Mouse (Mus musculus) v-Abl transformed pro-B cells (cell line): ENCODE data around the gene Nr2c2ap.

Source experiments
- in situ Hi-C, 2 experiments: fragments of 400-800 bp; cut with MboI; formaldehyde crosslinking; loops; one replicate each; pipeline ENCODE4 v1.15.1; 2025; ENCODE audit not compliant: unreplicated experiment in 2 of 2

The Nr2c2ap gene

DNA sequence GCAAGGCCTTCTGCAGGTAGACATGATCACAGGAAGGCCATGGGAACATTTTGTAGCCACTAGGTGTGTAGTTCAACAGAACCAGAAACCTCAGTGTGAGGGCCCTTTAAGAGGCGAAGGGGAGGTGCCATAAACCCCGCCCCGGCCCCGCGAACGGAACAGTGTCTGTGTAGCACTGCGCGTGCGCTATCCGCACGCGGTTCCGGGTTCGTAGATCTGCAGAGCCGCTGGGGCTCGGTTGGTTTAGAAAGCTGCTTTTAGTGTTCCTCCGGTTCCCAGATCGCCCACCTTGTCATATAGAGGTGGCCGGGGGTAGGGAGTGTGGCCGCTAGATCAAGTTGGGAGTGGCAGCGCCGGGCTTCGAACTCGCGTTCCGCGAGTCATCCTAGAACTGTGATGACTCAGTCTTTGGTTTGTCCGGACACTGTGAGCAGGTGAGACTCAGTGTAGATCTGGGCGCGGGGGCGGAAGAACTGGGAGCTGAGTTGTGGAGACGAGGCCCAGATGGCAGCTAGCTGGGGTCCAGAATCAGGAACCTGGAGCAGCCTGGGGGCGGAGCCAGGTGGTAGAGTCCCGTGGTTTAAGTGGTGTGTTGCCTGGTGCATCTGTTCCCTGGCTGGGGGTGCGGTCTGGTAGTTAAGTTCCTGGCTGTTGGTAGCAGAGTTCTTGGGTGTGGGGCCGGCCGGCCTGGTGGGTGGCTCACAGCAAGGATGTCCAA is at the start of gene Nr2c2ap:
Nr2c2ap (plus strand) TSS at position 168 of the 718 bp plus-strand sequence.
- in situ Hi-C loops, result no loop called here

DNA sequence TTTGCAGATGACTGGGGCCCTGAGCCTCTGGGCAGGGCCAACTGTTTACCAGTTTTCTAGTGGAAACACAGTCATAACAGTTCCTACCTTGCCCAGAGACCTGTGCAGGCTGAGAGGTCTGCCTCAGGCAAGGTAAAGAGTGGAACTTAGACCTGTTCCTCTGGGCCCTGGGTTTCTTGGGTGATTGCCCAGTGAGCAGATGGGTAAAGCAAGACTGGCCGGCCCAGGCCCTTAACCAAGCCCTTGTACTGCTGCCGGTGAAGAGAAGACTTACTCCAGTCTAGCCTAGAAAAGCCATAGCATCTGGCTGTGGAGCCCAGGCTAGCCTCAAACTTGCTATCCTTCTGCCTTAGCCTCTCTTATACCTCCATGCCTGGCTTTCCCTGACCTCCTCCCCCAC is 49.2 kb upstream of the Nr2c2ap start:
- in situ Hi-C loops, result no loop called here

DNA sequence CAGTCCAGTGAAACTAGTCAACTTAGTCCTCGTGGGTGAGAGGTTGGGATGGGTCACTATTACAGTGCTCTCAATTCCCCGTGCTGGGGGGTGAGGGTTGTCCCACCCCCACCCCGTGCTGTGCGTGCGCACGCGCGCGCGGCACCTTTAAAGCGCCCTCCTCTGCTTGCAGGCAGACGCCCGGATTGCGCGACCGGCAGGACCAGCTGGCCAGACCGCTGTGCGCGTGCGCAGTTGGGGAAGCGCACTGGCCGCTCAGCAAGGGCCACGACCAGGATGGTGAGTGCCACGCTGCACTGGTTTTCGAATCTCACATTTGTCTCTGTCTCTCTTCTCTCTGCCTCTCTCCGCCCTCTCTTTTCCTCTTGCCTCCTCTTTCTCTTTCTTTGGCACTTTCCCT is 47.8 kb upstream of the Nr2c2ap start, which contains the start of gene Hapln4:
Hapln4 (plus strand) TSS at position 173 of the 400 bp plus-strand sequence.
- in situ Hi-C loops, result no loop called here

DNA sequence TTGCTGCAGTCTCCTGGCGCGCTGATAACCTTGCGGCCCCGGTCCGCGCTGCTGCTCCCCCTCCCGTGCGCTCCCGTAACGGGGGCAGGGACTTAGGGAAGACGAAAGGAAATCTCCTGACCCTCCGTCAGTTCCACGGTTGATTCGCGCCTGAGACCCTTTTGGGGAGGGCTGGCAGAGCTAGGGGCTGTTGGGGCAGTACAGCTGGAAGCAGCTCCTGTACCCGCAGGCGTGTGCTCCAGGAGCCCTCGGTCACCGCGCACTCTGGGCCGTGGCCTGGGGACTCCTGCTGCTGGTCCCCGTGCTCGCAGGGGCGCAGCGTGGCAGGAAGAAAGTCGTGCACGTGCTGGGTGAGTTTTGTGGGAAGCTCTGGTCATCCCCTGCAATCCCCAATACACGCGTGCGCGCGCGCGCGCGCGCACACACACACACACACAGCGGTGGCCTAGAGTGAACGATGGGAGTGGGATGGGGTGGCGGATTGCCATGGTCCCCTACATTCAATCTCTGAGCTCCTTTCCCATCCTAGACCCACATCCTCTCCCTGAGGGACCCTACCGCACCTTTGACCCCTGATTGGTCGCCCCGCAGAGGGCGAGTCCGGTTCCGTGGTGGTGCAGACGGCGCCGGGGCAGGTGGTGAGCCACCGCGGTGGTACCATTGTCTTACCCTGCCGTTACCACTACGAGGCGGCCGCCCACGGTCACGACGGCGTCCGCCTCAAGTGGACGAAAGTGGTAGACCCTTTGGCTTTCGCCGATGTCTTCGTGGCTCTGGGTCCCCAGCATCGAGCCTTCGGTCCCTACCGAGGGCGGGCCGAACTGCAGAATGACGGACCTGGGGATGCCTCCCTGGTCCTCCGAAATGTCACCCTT is 46.7 kb upstream of the Nr2c2ap start:
- in situ Hi-C loops, result no loop called here

DNA sequence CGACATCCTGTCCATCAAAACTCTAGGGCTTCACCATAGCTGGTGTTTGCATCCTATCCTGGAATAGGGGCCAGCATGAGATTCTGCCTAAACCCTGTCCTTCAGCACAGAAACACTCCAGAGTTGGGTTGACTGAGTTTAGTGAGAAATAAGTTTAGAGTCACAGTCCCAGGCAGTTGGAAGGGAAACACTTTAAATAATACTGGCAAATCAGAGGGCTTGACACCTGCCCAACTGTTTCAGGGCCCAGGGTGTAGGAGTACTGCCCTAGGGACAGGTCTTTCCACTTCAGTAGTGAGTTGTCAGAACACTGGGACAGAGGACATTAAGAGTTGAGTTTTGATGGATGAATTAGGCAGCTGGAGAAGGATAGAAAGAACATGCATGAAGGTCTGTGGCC is 45.0 kb upstream of the Nr2c2ap start:
- in situ Hi-C loops, result no loop called here

DNA sequence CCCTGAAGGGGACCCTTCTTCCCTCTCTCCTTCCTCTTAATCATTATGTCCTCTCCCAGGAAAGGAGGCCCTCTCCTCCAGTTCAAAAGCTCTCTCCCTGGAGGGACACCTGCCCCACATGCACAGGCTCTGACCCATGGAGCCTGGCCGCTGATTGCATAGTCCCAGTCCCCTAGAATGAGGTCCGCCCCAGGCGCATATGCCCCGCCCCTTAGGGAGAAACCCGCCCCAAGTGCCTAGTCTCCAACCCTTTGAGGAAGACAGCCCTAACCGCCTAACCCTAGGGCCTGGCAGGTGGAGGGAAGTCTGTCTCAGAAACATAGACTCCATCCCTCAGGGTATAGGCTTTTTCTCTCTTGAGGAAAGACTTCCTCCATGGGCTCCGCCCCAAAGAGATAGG is 43.9 kb upstream of the Nr2c2ap start:
- in situ Hi-C loops, result no loop called here

DNA sequence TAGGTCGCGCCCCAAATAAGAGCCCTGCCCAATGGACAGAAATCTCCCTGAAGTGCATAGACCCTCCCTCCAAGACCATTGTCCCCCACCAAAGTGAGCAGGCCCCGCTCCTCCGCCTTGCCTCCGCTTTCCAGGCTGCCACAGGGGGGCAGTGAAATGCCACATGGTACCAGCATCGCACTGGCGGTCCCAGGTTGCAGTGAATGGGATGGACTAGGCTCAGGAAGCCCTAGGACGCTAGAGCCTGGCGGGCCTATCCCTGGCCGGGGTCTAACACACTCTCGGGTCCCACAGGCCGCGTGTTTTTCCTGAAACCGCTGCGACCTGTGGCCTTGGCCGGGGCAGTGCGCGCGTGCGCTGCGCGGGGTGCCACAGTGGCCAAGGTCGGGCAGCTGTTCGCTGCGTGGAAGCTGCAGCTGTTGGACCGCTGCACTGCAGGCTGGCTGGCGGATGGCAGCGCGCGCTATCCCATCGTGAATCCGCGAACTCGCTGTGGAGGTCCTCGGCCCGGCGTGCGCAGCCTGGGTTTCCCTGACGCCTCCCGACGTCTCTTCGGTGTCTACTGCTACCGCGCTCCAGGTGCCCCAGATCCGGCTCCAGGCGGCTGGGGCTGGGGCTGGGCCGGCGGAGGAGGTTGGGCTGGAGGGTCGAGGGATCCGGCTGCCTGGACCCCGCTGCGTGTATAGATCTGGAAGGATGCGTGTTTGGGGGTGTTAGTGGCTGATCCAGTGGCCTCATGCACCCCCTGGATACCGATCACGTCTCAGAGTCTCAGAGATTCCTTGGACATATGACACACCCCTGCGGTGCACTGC is 43.1 kb upstream of the Nr2c2ap start:
- in situ Hi-C loops, result no loop called here

DNA sequence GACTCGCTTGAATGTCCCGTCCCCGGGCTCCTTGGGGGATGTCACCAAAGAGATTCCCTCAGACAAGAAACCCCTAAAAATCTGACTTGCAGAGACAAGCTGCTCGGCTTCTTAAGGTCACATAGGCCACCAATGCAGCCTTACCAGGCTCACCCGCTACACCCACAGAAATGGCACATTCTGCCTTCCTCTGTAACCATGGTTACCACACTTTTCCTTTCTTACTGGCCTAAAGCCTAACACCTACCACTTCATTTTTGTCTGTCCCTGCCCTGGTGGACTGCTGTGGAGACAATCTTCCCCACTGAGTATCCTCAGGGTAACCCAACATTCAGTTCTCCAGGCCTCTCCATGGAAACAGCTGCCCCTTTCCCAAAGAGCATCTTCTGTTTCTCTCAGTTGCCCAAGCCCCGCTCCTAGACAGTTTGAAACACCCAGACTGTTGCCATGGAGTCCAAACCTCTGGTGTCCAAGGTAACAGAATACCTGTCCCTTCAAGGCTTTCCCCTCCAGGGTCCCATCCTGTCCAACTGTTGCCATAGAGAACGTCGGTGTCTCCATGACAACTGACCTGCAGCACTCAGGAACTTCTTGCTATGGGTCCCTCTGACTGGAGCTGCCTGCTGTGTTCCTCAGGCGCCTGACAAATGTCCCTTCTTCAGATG is 41.7 kb upstream of the Nr2c2ap start:
- in situ Hi-C loops, result no loop called here

DNA sequence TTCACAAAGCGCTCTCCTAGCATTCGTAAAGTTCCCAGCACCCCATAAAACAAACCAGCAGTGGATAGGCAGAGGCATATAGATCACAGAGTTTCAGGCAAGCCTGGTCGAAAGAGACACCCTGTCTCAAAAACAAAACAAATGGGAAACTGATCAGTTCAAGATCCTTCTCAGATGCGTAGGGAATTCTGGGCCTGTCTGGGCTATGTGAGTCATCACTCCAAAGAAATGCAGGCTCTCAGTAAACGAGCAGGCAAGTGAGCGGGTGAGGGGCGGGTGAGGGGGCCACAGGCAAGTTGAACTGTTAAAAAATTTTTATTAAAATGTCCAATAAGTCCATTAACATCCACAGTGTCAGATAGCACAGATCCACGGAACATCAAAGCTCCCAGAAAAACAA is 38.3 kb upstream of the Nr2c2ap start:
- in situ Hi-C loops, result no loop called here

DNA sequence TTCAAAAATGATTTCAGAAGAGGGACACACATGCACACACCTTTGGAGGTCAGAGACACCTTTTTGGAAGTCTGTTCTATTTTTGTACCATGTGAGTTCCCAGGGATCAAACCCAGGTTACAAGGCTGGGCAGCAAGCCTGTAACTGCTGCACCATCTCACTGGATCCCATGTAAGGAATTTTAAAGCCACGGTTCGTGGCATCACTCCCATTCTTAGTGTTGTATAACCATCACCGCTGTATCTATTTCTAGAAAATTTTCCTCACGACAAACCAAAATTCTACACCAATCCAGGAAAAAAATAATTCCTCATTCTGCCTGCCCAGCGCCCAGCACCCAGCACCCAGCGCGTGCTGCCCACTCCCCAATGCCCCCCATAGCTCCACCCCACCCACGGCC is 31.9 kb upstream of the Nr2c2ap start:
- in situ Hi-C loops, result no loop called here

DNA sequence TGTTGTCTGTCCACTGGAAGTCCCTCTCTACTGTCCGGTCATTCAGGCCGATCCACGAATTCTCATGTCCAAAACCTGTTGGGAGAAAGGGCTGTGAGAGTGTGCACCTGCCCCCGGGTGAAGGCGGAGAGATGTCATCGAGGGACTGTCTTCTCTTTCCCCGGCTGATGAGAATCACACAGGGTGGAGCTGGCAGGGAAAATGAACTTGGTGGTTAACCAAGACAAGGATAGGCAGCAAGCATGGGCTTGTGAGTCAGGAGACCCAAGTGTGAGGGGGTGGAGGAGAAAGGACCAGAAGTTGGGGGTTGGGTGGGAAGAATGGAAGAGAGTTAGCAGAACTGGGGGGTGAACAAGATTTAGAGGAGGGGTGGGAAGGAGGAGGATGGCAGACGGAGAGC is 30.9 kb upstream of the Nr2c2ap start:
- in situ Hi-C loops, result loop anchor here in 1 of 2 experiments (25.0 kb wide), 2 partner anchors 463 to 763 kb away; partner anchors contain the start of gene Zfp868

DNA sequence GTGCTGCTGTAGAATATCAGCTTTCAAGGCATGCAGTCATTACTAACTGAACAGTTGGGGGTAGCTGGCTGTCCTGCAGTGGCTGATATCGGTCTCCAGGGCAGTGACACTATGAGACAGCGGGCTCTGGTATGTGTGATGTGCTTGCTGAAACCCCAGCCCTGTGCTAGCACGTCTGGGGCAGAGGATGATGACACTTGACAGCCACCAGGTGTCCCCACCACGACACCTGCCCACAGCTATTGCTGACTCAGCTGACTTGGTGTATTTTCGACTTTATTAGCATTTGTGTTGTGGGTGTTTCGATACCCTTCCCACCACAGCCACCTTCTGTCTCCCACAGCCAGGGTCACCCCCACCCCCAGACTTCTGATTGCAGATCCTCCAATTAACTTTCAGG is 26.6 kb upstream of the Nr2c2ap start:
- in situ Hi-C loops, result loop anchor here in 1 of 2 experiments (25.0 kb wide), 2 partner anchors 467 to 767 kb away; partner anchors contain the start of gene Zfp868

DNA sequence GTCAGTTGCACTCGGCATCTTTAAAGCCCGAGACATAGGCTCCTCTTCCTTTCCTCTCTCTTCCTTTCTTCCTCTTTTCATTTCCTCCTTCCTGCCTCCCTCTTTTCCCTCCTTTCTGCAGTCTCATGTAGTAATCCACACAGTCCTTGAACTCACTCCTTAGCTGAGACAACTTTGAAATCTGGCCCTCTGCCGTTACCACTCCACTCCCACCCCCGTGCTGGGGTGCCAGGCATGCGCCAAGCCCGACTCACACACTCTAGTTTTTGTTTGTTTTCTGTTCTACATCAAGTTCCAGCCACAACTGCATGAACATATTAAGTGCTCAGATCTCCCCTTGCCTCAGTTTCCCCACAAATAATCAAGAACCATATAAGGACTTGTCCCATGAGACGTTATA is 26.2 kb upstream of the Nr2c2ap start:
- in situ Hi-C loops, result loop anchor here (5.0 to 25.0 kb wide), 3 partner anchors 62 to 768 kb away; partner anchors contain the start of gene Zfp868 (in 1 of the 2)

DNA sequence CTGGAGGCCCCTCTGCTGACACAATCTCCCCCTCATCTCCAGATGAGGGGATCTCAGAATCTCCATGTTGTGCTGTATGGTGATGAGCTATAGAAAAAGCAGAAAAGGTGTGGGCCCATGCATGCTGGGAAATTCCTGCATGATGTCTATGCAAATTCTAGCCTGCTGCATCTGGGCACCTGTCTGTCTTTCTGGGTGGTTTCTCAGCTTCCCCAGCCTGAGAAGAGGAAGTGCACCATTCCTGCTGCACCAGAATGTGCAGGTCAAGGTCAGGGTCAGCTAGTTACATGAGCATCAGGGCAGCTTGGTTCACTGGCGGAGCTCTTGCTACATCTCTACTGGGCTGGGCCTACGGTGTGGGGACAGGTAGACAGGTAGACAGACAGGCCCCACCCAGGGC is 20.7 kb upstream of the Nr2c2ap start:
- in situ Hi-C loops, result loop anchor here in 1 of 2 experiments (5.0 to 25.0 kb wide), 4 partner anchors 57 to 773 kb away; partner anchors contain the start of gene Zfp868

DNA sequence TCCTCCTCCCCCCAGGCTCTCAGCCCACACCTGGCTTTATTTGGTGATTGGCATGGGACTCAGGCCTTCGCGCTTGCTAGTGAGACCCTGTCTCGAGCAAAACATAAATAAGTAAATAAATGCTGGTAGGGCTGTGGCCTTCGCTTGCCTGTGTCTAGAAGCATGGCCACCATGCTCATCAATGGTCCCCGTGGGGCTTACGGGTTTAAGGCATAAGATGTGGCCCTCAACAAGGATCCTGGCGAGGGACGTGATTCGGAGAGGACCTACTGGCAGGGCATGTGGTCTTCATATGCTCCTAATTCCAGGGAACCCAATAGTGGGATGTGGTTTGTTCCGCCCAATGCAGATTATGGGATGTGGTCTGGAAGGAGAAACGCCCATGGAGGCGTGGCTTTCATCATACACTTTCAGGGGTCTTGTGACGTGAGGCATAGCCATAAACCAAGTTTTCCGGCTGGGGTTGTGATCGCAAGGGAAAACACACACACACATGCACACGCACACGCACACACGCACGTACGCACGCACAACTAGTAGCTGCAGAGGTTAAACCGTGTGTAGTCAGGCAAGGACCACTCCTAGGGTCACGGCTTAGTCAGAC is 19.8 kb upstream of the Nr2c2ap start:
- in situ Hi-C loops, result loop anchor here in 1 of 2 experiments (5.0 to 25.0 kb wide), 4 partner anchors 56 to 774 kb away; partner anchors contain the start of gene Zfp868

DNA sequence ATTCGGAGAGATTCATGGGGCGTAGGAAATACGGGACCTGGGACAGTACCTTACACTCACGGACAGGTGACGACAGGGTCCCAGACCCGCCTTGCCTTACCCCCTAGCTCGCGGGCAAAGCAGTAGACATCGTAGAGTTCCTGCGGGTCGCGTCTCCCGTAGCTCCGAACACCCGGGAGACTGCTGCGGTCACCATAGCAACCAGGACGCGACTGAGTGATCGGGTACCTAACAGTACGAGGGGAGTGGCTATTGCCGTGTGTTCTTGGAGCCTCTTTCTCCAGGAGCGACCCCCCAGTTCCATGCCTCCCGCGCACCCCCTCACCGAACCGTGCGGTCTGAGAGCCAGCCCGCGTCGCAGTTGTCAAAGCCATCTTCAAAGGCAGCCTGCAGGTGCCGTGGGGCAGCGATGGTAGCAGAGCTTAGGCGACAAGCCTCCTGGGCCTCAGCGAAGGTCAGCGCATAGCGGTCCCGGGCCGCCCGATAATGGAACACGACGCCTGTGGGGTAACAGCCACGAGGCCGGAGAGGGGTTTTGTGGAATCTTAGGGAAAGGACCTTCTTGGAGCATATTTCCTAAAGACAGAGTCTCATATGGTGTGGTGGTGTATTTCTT is 18.6 kb upstream of the Nr2c2ap start:
- in situ Hi-C loops, result loop anchor here in 1 of 2 experiments (5.0 to 25.0 kb wide), 4 partner anchors 55 to 775 kb away; partner anchors contain the start of gene Zfp868

DNA sequence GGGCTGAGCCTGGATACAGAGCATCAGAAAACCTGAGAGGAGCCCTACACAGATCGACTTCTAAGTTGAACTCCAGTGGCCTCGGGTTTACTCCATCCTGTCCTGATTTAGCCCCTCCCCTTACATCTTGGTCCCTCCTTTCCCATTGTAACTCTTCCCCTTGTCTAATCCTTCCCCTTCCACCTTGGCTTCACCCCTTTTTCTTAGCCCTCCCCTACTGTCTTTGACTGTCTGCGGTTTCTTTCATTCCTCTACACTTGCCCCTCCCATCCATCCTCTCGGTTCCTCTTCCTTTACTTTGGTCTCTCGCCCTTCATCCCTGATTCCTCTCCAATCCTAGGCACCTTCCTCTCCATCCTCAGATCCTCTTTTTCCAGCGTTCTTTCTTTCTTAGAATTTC is 16.6 kb upstream of the Nr2c2ap start:
- in situ Hi-C loops, result loop anchor here in 1 of 2 experiments (5.0 to 25.0 kb wide), 4 partner anchors 53 to 777 kb away; partner anchors contain the start of gene Zfp868

DNA sequence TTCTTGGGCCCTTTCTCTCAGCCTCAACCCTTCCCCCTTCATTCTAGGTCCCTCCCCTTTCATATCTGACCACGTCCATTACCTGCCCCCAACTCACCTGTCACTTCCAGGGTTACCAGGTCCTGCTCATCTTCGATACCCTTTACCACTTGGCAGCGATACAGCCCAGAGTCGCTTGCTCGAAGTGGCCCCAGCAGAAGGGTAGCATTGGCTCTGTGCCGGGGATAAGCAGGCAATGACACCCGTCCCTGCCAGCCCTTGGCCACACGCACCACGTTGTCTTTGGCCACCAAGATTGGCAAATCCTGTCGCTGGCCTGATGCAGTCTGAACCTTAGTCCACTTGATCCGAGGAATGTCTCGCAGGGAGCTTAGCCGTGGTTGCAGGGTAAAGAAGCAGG is 16.2 kb upstream of the Nr2c2ap start:
- in situ Hi-C loops, result loop anchor here in 1 of 2 experiments (5.0 to 25.0 kb wide), 4 partner anchors 52 to 778 kb away; partner anchors contain the start of gene Zfp868

DNA sequence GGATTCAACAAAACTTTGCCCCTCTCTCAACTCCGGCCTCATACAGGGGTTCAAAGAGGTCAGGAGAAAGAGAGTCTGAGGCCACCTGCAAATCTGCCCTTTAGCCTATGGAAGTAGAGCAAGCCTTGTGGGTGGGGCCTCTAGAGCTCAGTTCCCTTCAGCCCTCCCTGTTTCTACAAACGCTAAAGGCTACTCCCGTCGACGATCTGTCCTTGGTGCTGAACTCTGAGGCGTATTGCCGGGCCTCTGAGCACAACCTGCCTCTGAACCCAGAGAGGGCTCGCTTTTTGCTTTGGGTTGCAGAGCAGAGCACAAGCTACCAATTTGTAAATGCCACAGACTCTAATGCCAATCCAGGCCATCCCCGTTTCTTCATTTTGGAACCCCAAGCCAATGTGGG is 13.5 kb upstream of the Nr2c2ap start:
- in situ Hi-C loops, result loop anchor here in 1 of 2 experiments (25.0 kb wide), 2 partner anchors 480 to 780 kb away; partner anchors contain the start of gene Zfp868
